Mouse (Mus musculus) liver, postnatal 0 days (tissue): ENCODE results near the gene Gm28551. TPM values are rescaled to one million over a fixed set of nuclear protein-coding genes. Genes with fewer than 3 reads are reported as not detected.
"Not testable (repeated sequence)": the region's sequence is repeated elsewhere in the genome, so short reads cannot be mapped to it uniquely, and the experiment has no call there.

Experiments
- ATAC-seq: fragments of 200-750 bp; cut with Nextera tagmentation; 2 replicates; pipeline ENCODE4 v1.8.0; 2017; ENCODE audit warnings: mild to moderate bottlenecking, moderate library complexity
- DNase-seq: peaks from one replicate; pipeline ENCODE4 v3.0.0-alpha.2; 2016
- H3K27ac ChIP-seq: fragments of 300-500 bp; sonication (generic); 2 replicates; pipeline ENCODE4 v1.5.1; 2014; ENCODE audit warnings: antibody characterized with exemption, moderate library complexity, mild to moderate bottlenecking, low read depth
- H3K27me3 ChIP-seq: fragments of 300-500 bp; sonication (generic); 2 replicates; pipeline ENCODE4 v1.6.1; 2014; ENCODE audit warnings: low read length, control low read depth, mixed read lengths; ENCODE audit not compliant: insufficient read depth
- H3K36me3 ChIP-seq: fragments of 300-500 bp; sonication (generic); replicated peaks from 2 replicates; pipeline ENCODE4 v1.6.1; 2014; ENCODE audit warnings: mild to moderate bottlenecking, control low read depth, low read length, moderate library complexity, mixed read lengths; ENCODE audit not compliant: insufficient read depth
- H3K4me1 ChIP-seq: fragments of 300-500 bp; sonication (generic); 2 replicates; pipeline ENCODE4 v1.6.1; 2014; ENCODE audit warnings: antibody characterized with exemption, mild to moderate bottlenecking, control low read depth; ENCODE audit not compliant: insufficient read depth
- H3K4me2 ChIP-seq: fragments of 300-500 bp; sonication (generic); 2 replicates; pipeline ENCODE4 v1.6.1; 2014; ENCODE audit warnings: low read depth, mild to moderate bottlenecking, low read length, moderate library complexity, mixed read lengths
- H3K4me3 ChIP-seq: fragments of 300-500 bp; sonication (generic); 2 replicates; pipeline ENCODE4 v1.5.1; 2014; ENCODE audit warnings: low read depth, low read length
- H3K9ac ChIP-seq: fragments of 300-500 bp; sonication (generic); replicated peaks from 2 replicates; pipeline ENCODE4 v1.6.1; 2014; ENCODE audit warnings: mild to moderate bottlenecking, moderate library complexity
- H3K9me3 ChIP-seq: fragments of 300-500 bp; sonication (generic); 2 replicates; pipeline ENCODE4 v1.6.1; 2016; ENCODE audit warnings: mild to moderate bottlenecking, control low read depth, low read length, mixed read lengths
- CTCF ChIP-seq: sonication (generic); IDR thresholded peaks from 2 replicates; pipeline ENCODE4 v1.5.1; 2016; ENCODE audit warnings: antibody characterized with exemption, low read depth
- EP300 ChIP-seq: IDR thresholded peaks from 2 replicates; pipeline ENCODE4 v1.6.1; 2016; ENCODE audit warnings: antibody characterized with exemption, low read depth, mild to moderate bottlenecking
- WGBS: fragments of 180-500 bp; shearing (Covaris S2); extraction: QIAGEN DNeasy Blood & Tissue Kit; methylation state at CpG from one replicate; pipeline ENCODE4 v1.1.7; 2014; ENCODE audit not compliant: insufficient replicate concordance; 5-methylcytosine and 5-hydroxymethylcytosine counted together
- polyA plus RNA-seq: library from polyadenylated mRNA; unstranded; fragments of >200 nt; fragmentation: Nextera tagmentation; extraction: Ambion mirVana; gene quantifications from 2 replicates; pipeline ENCODE4 v1.2.1, GENCODE M21; 2015

The Gm28551 gene
- 0.11 TPM in 2 replicates for polyA plus RNA-seq

DNA sequence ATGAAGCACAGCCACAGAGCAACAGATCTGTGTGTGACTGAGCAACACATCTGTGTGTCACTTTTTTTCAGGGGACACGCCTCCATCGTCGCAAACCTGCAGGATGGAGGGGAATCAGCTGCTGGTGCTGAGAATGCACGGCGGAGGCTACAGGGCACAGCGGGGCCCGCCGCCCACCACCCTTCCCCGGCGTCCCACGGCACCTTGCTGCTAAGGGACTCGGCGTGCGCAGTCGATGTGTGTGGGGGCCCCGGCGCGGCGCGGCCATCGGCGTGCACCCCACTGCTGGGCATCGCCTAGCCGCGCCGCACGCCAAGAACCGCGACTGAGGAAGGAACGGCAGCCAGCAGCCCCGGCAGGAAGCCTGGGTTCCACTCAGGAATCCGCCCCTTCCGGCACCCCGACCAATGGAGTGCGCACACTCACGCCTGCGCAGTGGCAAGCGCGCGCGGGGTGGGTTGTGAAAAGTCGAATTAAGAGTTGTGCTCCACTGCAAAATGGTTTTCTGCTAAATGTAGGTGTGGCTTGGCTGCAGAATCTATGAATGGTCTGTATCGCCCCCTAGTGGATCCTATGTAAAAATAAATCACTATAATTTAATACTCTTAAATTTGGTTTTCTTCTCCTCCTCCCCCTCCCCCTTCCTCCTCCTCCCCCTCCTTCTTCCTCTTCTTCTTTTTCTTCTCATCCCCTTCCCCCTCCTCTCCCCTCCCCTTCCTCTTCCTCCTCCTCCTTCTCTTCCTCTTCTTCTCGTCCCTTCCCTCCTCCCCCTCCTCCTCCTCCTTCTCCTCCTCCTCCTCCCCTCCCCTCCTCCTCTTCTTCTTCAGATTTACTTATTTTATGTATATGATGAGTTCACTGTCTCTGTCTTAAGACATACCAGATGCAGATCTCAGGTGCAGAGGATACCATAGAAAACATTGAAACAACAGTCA lies at the start of gene Gm28551, which contains the start of the genes Asdurf and Asnsd1:
Gm28551 (minus strand) TSS at position 341 of the 935 bp plus-strand sequence.
Asdurf (minus strand) TSS at position 293 of the 935 bp plus-strand sequence.
Asnsd1 (minus strand) TSS at position 426 of the 935 bp plus-strand sequence.
- H3K27me3 ChIP-seq, result no peaks in the 10 kb centered on the region
- 0% methylated on average over 40 of the region's 44 CpGs for whole genome bisulfite sequencing
- H3K36me3 ChIP-seq, result peaks cover 7% of the 10 kb centered on the region
- H3K27ac ChIP-seq, result peak within 1 kb of the TSS; percentile 90
- peak within 1 kb of the TSS; percentile 92 for H3K4me3 ChIP-seq
- peak within 1 kb of the TSS; percentile 79 for H3K9ac ChIP-seq
- ATAC-seq, result peak; percentile 100
- peak; percentile 98 for DNase-seq
- peak within 1 kb of the TSS; percentile 70 for H3K4me2 ChIP-seq
- no peak for TF ChIP-seq EP300
- TF ChIP-seq CTCF, result peak; percentile 71
- H3K9me3 ChIP-seq, result no peaks in the 10 kb centered on the region
- H3K4me1 ChIP-seq, result no peaks in the 10 kb centered on the region

DNA sequence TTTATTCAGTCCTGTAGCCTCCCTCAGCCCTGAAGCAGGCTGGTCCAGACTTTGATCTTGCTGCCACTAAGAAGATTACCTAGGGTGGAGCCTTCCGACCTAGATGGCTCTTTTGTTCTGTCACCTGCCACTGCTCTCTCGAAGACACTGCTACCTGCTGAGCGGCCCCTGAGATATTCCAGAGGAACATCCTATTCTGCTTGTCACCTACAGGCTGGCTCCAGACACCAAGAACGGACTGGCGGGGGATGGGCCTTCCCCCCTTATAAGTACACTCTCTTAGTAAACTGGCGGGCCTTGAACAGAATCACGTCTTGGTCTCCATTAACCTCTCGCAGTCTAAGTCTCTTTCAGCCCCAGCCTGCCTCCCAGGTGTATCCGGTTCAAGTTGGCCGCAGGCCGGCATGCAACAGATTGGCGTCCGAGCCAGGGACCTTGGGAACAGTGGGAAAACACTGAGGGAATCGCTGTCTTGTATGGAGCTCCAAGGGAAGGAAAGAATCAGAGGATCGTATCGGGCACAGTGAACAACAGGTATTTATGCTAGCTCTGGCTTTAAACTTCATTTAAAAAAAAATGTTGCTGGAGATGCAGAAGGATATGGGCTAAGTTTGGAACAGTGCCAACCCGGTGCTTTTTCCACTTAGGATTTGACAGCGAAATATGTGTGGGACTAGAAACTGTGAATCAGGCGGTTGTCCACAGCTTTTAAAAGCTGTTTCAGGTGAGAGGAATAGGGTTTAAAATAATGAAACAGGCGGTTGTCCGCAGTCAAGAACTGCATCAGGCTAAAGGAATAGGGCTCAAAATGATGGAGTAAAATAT lies 41.7 kb upstream of the Gm28551 start:
- not testable (repeated sequence) for H3K4me3 ChIP-seq, H3K9me3 ChIP-seq, H3K27me3 ChIP-seq, H3K4me2 ChIP-seq, H3K4me1 ChIP-seq, H3K36me3 ChIP-seq, DNase-seq, H3K27ac ChIP-seq, ATAC-seq, H3K9ac ChIP-seq
- WGBS, result 47% methylated on average over 21 of the region's 21 CpGs

DNA sequence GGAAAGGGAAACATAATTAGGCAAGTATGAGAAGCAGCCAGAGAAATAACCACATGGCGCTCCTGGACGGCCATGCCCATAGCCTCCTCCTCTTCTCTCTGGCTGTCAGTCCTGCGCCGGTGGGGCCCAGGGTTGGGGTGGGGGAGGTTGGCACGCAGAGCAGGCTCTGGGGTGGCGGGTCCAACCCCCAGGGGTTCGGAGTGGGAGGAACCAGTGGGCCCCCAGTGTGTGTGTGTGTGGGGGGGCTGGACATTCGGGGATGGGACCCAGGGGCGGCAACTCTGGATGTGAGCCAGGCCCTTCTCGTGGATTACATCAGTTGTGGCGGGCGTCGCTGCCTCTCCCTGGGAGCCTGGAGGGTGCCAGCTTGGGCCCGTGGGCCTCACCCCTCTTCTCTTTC lies 36.3 kb upstream of the Gm28551 start:
- Histone ChIP-seq H3K27me3 (no peaks in the 10 kb centered on the region), H3K36me3 (no peaks in the 10 kb centered on the region), H3K4me2 (no peak overlapping the region), H3K4me3 (no peak overlapping the region), H3K9me3 (peaks cover 2% of the 10 kb centered on the region; the same call in 1 of the 2 replicates), H3K9ac (no peak overlapping the region), H3K27ac (no peak overlapping the region), H3K4me1 (no peaks in the 10 kb centered on the region)
- 94% methylated on average over 7 of the region's 14 CpGs for WGBS
- DNase-seq (no peak), ATAC-seq (no peak)
- no peak for TF ChIP-seq EP300
- TF ChIP-seq CTCF, result no peak

DNA sequence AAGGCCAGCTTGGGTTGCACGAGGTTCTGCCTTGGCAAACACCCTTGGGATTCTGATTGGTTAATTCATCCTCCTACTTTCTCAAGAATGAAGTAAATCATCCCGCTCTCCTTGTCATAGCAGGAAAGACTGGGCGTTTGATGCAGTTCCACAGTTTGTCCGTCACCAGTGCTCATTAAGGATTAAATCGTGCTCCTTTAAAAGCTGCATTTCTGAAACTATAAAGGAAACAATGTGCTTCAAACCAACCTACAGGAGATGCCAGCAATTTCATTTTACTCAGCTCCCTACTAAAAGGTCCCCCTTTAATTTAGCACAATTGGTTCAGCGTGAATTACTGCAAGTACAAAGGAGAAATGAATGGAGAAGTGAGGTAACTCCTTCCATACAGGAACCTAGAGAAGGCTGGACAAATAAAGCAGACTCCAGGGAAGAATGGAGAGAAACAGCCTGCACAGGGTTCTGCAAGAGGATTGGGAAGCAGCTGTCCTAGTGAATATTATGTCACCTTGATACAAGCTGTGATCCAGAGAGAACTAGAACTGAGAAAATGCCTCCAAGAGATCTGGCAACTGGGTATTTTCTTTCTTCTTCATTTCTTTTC lies 31.7 kb upstream of the Gm28551 start:
- Histone ChIP-seq H3K9me3 (no peaks in the 10 kb centered on the region), H3K36me3 (no peaks in the 10 kb centered on the region), H3K4me2 (no peak overlapping the region), H3K27me3 (no peaks in the 10 kb centered on the region), H3K4me1 (no peaks in the 10 kb centered on the region), H3K27ac (no peak overlapping the region), H3K4me3 (no peak overlapping the region), H3K9ac (no peak overlapping the region)
- DNase-seq (no peak), ATAC-seq (no peak)
- WGBS, result 72% methylated on average over 6 of the region's 6 CpGs
- TF ChIP-seq CTCF (no peak), EP300 (no peak)

DNA sequence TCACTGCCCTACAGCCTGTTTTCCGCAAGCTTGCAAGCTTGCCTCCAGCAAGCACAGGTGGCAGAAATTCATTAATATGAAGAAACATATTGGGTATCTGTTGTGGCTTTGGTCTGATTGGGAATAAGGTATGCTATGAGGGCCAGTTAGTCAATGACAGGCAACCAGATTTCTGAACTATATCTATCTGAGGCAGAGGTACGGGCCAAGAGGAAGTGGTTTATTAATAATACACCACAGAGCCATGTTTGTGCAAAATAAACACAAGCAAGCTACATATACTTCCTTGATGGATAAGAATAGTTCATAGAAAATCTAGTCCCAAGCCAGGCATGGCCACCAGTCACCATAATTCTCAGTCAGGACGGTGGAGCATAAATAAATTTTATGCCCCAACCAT lies 25.3 kb upstream of the Gm28551 start:
- ATAC-seq (no peak), DNase-seq (no peak)
- no peak for TF ChIP-seq EP300
- H3K27me3 ChIP-seq, result no peaks in the 10 kb centered on the region
- H3K4me3 ChIP-seq, result no peak overlapping the region
- no peaks in the 10 kb centered on the region for H3K9me3 ChIP-seq
- no peak overlapping the region for H3K27ac ChIP-seq
- no peak overlapping the region for H3K4me2 ChIP-seq
- 59% methylated on average over 3 of the region's 3 CpGs for WGBS
- H3K36me3 ChIP-seq, result no peaks in the 10 kb centered on the region
- no peaks in the 10 kb centered on the region for H3K4me1 ChIP-seq
- H3K9ac ChIP-seq, result no peak overlapping the region

DNA sequence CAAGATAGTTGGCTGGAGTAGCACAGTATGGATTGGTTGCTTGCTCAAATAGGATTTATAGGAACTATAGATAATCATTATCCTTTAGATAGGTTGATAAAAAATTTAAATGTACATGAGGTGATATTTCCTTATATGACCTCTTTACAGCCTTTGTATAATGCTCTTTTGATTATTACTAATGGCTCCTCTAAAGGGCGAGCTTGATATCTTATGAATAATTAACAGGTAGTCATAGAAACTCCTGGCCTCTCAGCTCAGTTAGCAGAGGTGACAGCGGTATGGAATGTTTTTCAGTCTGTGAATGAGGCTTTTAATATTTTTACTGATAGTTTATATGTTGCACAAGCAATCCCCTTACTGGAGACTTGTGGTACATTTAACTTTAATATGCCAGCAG lies 23.5 kb upstream of the Gm28551 start:
- H3K9ac ChIP-seq, H3K36me3 ChIP-seq, H3K9me3 ChIP-seq, ATAC-seq, DNase-seq, H3K27ac ChIP-seq, H3K4me2 ChIP-seq, H3K4me1 ChIP-seq, H3K4me3 ChIP-seq, H3K27me3 ChIP-seq: not testable (repeated sequence)
- 83% methylated on average over 2 of the region's 2 CpGs for WGBS
